Mouse (Mus musculus): ENCODE measurements around the gene Fah. TPM values are rescaled to one million over a fixed set of nuclear protein-coding genes. Genes with fewer than 3 reads are reported as not detected.

Fah gene
- polyA plus RNA-seq, 1 experiment from 2014 or later, result 6.0 TPM

DNA sequence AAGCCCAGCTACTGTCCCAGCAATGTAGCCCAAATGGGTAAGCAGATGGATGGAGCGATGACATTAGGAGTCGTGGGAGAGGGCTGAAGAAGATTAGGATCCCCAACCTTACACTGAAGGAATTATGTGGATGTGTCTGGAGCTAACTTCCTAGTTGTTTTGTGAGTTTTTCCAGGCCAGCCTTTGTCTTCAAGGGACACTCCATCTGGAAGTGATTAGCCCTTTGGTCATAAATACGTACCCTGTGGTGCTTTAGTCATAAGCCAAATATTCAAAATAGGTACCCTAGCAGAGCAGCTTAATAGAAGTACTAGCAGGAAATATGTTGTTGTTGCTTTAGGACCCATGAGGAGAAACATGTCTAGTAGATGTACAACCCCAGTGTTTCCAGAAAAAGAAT is 49.2 kb downstream of the Fah start:
- Histone ChIP-seq H3K36me3 (ENCODE audit: control insufficient read depth, insufficient read depth, low read length) (no peaks in the 10 kb centered on the region), H3K27me3 (ENCODE audit: control insufficient read depth, insufficient read depth, low read length) (no peaks in the 10 kb centered on the region), H3K4me3 (replicated peaks; ENCODE audit: low read depth, low read length) (no peak overlapping the region), H3K27ac (replicated peaks; ENCODE audit: low read depth, low read length) (no peak overlapping the region), H3K4me1 (ENCODE audit: control insufficient read depth, insufficient read depth, low read length) (no peaks in the 10 kb centered on the region), H3K4me2 (ENCODE audit: low read length) (no peak overlapping the region), H3K9ac (replicated peaks; ENCODE audit: low read length) (no peak overlapping the region), H3K9me3 (ENCODE audit: control insufficient read depth, low read length) (no peaks in the 10 kb centered on the region)
- no peak for ATAC-seq (ENCODE audit: low FRiP score, low TSS enrichment)
- WGBS, result 88% methylated on average over 3 of the region's 3 CpGs
- no peak for DNase-seq

DNA sequence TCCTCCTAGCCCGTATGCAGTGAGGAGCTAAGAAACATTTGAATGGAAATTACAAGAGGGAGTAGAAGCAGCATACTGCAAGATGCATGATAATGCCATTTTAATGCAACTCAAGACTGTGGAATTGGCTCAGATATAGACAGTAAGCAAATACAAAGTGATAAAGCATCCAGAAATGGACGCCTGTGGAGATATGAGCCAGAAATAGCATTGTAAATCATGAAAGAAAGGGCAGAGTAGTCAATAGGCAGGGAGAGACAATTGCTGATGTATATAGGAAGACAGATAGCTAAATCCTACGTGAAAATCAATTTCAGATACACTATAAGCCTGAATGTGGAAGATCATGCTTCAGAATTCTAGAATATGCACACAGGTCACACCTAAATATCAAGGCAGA is 51.2 kb downstream of the Fah start:
- ATAC-seq (ENCODE audit: low FRiP score, low TSS enrichment) (no peak), DNase-seq (no peak)
- Histone ChIP-seq H3K4me1 (ENCODE audit: control insufficient read depth, insufficient read depth, low read length) (no peaks in the 10 kb centered on the region), H3K27ac (replicated peaks; ENCODE audit: low read depth, low read length) (no peak overlapping the region), H3K9ac (replicated peaks; ENCODE audit: low read length) (no peak overlapping the region), H3K4me2 (ENCODE audit: low read length) (no peak overlapping the region), H3K27me3 (ENCODE audit: control insufficient read depth, insufficient read depth, low read length) (no peaks in the 10 kb centered on the region), H3K9me3 (ENCODE audit: control insufficient read depth, low read length) (no peaks in the 10 kb centered on the region), H3K4me3 (replicated peaks; ENCODE audit: low read depth, low read length) (no peak overlapping the region), H3K36me3 (ENCODE audit: control insufficient read depth, insufficient read depth, low read length) (no peaks in the 10 kb centered on the region)
- WGBS, result 56% methylated on average over 3 of the region's 3 CpGs

DNA sequence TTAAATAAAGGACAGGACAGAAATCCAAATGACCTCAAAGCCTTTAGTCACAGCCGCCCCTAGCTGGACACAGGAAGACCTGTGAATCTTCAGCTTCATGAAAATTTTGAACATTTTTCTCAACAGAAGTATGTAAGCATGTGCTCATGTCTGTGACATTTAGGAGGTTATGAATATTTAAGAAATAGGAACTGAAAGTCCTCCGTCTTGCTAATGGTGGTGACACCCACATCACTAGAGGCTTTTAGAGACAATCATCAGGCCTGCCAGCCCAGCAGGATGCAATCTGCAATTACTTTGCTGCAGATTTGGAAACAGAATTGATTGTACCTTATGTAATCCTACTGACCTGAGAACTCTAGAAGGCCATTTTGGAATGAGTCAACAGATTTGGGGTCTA is 55.0 kb downstream of the Fah start:
- Histone ChIP-seq H3K9ac (replicated peaks; ENCODE audit: low read length) (no peak overlapping the region), H3K27ac (replicated peaks; ENCODE audit: low read depth, low read length) (no peak overlapping the region), H3K36me3 (ENCODE audit: control insufficient read depth, insufficient read depth, low read length) (no peaks in the 10 kb centered on the region), H3K27me3 (ENCODE audit: control insufficient read depth, insufficient read depth, low read length) (no peaks in the 10 kb centered on the region), H3K4me3 (replicated peaks; ENCODE audit: low read depth, low read length) (no peak overlapping the region), H3K9me3 (ENCODE audit: control insufficient read depth, low read length) (no peaks in the 10 kb centered on the region), H3K4me2 (ENCODE audit: low read length) (no peak overlapping the region), H3K4me1 (ENCODE audit: control insufficient read depth, insufficient read depth, low read length) (no peaks in the 10 kb centered on the region)
- ATAC-seq (ENCODE audit: low FRiP score, low TSS enrichment) (no peak), DNase-seq (no peak)
- 88% methylated on average over 2 of the region's 2 CpGs for WGBS

DNA sequence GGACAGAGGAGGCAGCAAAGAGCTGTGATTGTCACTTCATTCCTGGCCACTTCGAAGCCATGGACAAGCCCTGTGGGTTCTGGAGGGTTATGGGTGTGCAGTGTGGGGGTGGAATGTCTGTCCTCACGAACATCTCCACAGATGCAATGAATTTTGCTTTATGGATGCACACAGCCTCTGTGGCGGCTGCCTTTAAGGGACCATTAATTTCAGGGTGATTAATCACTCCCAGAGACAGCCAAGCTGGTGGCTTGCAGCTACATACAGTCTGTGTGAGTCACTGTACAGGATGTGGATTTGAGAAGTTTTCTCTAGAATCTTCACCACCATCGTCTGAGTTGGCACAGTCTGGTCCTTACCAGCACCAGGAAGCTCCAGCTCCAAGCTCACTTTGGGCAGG is 59.9 kb downstream of the Fah start:
- no peak overlapping the region for H3K4me3 ChIP-seq (replicated peaks; ENCODE audit: low read depth, low read length)
- no peaks in the 10 kb centered on the region for H3K27me3 ChIP-seq (ENCODE audit: control insufficient read depth, insufficient read depth, low read length)
- no peak overlapping the region for H3K9ac ChIP-seq (replicated peaks; ENCODE audit: low read length)
- H3K4me1 ChIP-seq (ENCODE audit: control insufficient read depth, insufficient read depth, low read length), result no peaks in the 10 kb centered on the region
- no peak for DNase-seq
- ATAC-seq (ENCODE audit: low FRiP score, low TSS enrichment), result no peak
- no peak overlapping the region for H3K4me2 ChIP-seq (ENCODE audit: low read length)
- H3K27ac ChIP-seq (replicated peaks; ENCODE audit: low read depth, low read length), result no peak overlapping the region
- no peaks in the 10 kb centered on the region for H3K36me3 ChIP-seq (ENCODE audit: control insufficient read depth, insufficient read depth, low read length)
- no peaks in the 10 kb centered on the region for H3K9me3 ChIP-seq (ENCODE audit: control insufficient read depth, low read length)
- 88% methylated on average over 4 of the region's 4 CpGs for WGBS

DNA sequence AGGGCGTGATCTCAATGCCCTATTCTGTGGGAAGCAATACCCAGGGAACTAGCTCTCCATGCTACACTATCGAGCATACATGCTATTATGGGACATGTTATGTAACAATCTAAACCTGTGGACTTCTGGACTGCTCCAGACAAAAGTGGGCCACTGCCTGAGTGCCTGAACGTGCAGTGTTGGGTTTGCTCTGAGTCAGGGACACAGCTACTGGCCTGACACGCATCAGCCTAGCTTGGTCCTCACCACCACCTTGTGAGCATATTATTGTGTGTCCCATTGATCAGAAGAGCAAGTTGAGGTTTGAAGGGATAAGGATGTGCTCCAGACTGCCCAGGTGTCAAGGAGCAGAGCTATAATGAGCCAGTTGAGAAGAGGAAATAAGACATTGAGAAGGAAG is 61.6 kb downstream of the Fah start:
- H3K36me3 ChIP-seq (ENCODE audit: control insufficient read depth, insufficient read depth, low read length), result no peaks in the 10 kb centered on the region
- 90% methylated on average over 4 of the region's 4 CpGs for WGBS
- no peak overlapping the region for H3K4me3 ChIP-seq (replicated peaks; ENCODE audit: low read depth, low read length)
- no peak overlapping the region for H3K27ac ChIP-seq (replicated peaks; ENCODE audit: low read depth, low read length)
- DNase-seq, result no peak
- no peak overlapping the region for H3K9ac ChIP-seq (replicated peaks; ENCODE audit: low read length)
- no peaks in the 10 kb centered on the region for H3K9me3 ChIP-seq (ENCODE audit: control insufficient read depth, low read length)
- no peaks in the 10 kb centered on the region for H3K4me1 ChIP-seq (ENCODE audit: control insufficient read depth, insufficient read depth, low read length)
- H3K4me2 ChIP-seq (ENCODE audit: low read length), result no peak overlapping the region
- H3K27me3 ChIP-seq (ENCODE audit: control insufficient read depth, insufficient read depth, low read length), result no peaks in the 10 kb centered on the region
- no peak for ATAC-seq (ENCODE audit: low FRiP score, low TSS enrichment)

Other genes with a start within 250 kb of the Fah start
- gene Arnt2, start 196.5 kb downstream of the Fah start, polyA plus RNA-seq (2014; fragmentation: Nextera tagmentation; extraction: Ambion mirVana), result 75.7 and 82.1 TPM in 2 replicates
- 0.58 and 0.97 TPM in 2 replicates for gene Gm2115, start 77.8 kb downstream of the Fah start, polyA plus RNA-seq (2014; fragmentation: Nextera tagmentation; extraction: Ambion mirVana)
- 180 and 206 TPM in 2 replicates for gene Zfand6, start 83.2 kb upstream of the Fah start, polyA plus RNA-seq (2014; fragmentation: Nextera tagmentation; extraction: Ambion mirVana)
- not detected in 2 replicates for gene Olfr291, start 246.8 kb upstream of the Fah start, polyA plus RNA-seq (2014; fragmentation: Nextera tagmentation; extraction: Ambion mirVana)